ENCODE assay signal across 20 mouse cellular contexts in genomic region chr15:28439702-28440101, GRCm38 (mm10).
DNase-seq lines count a peak whose midpoint lies in the region; ATAC-seq and TF ChIP-seq lines count a peak whose summit lies in the region.
"Had no signal": no experiment of that assay in that cellular context is flagged by ENCODE, and none has a peak within 500 bp of the region (broad histone marks: within the 10 kb centered on the region; RNA-seq: fewer than 3 reads in every experiment).

No protein-coding gene starts in this region.

- no peak for TF ChIP-seq POLR2A in kidney, adult 2 months (IDR thresholded peaks at IDR 0.05; ENCODE audit: low read depth, low read length)
- no peak for TF ChIP-seq POLR2A in limb, embryonic 14.5 days (IDR thresholded peaks at IDR 0.05; ENCODE audit: borderline replicate concordance, extremely low read depth, insufficient read depth, insufficient read length)

- H3K27ac ChIP-seq in kidney, adult 2 months (ENCODE audit: insufficient read depth, low read depth, low read length), result no peak overlapping the region
- no peak overlapping the region for H3K27ac ChIP-seq in limb, embryonic 14.5 days (replicated peaks; ENCODE audit: low read depth, low read length)
- no peak overlapping the region for H3K27ac ChIP-seq in forebrain, embryonic 10.5 days
- H3K27ac ChIP-seq: forebrain, embryonic 12.5 days had no signal

- H3K4me2 ChIP-seq in limb, embryonic 14.5 days (replicated peaks; ENCODE audit: low read depth, low read length, severe bottlenecking), result no peak overlapping the region
- H3K4me2 ChIP-seq: forebrain, embryonic 12.5 days had no signal

- 67% methylated on average over 4 of the region's 4 CpGs for WGBS in kidney, adult 2 months
- 25% methylated on average over 4 of the region's 4 CpGs for WGBS in limb, embryonic 14.5 days
- WGBS in forebrain, embryonic 10.5 days, result 87% methylated on average over 4 of the region's 4 CpGs

- no peak overlapping the region for H3K4me3 ChIP-seq in kidney, adult 2 months (ENCODE audit: insufficient read depth, low read depth, low read length)
- no peak overlapping the region for H3K4me3 ChIP-seq in limb, embryonic 14.5 days (replicated peaks; ENCODE audit: low read length)
- no peak overlapping the region for H3K4me3 ChIP-seq in forebrain, embryonic 10.5 days
- H3K4me3 ChIP-seq: forebrain, embryonic 12.5 days had no signal

- no peak overlapping the region for H3K9ac ChIP-seq in limb, embryonic 14.5 days (ENCODE audit: low read depth, low read length, severe bottlenecking)
- H3K9ac ChIP-seq: forebrain, embryonic 12.5 days had no signal

- ATAC-seq in limb, embryonic 14.5 days (ENCODE audit: low FRiP score, low read depth), result peak; percentile 70
- ATAC-seq: activated CD4-positive, CD25-positive, alpha-beta regulatory T cell, adult 4 months; CD4-positive, CD25-positive, alpha-beta regulatory T cell, adult 4 months; forebrain, embryonic 14.5 days; forebrain, embryonic 16.5 days; Patski had no signal

- no peaks in the 10 kb centered on the region for H3K27me3 ChIP-seq in kidney, adult 2 months (replicated peaks; ENCODE audit: control insufficient read depth, insufficient read depth, low read length)
- H3K27me3 ChIP-seq in limb, embryonic 14.5 days (ENCODE audit: control insufficient read depth, insufficient read depth, low read length), result no peaks in the 10 kb centered on the region
- no peaks in the 10 kb centered on the region for H3K27me3 ChIP-seq in forebrain, embryonic 10.5 days (ENCODE audit: poor library complexity, severe bottlenecking)
- H3K27me3 ChIP-seq: CH12.LX; forebrain, embryonic 12.5 days had no signal

- H3K36me3 ChIP-seq in kidney, adult 2 months (ENCODE audit: control insufficient read depth, insufficient read depth, low read length), result no peaks in the 10 kb centered on the region
- H3K36me3 ChIP-seq in limb, embryonic 14.5 days (ENCODE audit: control insufficient read depth, insufficient read depth, low read length), result no peaks in the 10 kb centered on the region
- H3K36me3 ChIP-seq in forebrain, embryonic 10.5 days (replicated peaks), result no peaks in the 10 kb centered on the region
- H3K36me3 ChIP-seq: forebrain, embryonic 12.5 days; G1E had no signal

- no peaks in the 10 kb centered on the region for H3K4me1 ChIP-seq in kidney, adult 2 months (ENCODE audit: control insufficient read depth, insufficient read depth, low read length)
- peaks cover 6% of the 10 kb centered on the region for H3K4me1 ChIP-seq in limb, embryonic 14.5 days (ENCODE audit: control insufficient read depth, insufficient read depth, low read length)
- H3K4me1 ChIP-seq in forebrain, embryonic 10.5 days, result no peaks in the 10 kb centered on the region
- H3K4me1 ChIP-seq: forebrain, embryonic 12.5 days had no signal

- no peaks in the 10 kb centered on the region for H3K9me3 ChIP-seq in limb, embryonic 14.5 days (ENCODE audit: control insufficient read depth, low read length)
- H3K9me3 ChIP-seq in forebrain, embryonic 10.5 days, result no peaks in the 10 kb centered on the region
- H3K9me3 ChIP-seq: forebrain, embryonic 12.5 days; G1E had no signal

- TF ChIP-seq CTCF in kidney, adult 2 months (conservative IDR thresholded peaks at IDR 0.05; ENCODE audit: insufficient read depth, insufficient read length, low read depth, low read length), result no peak

- peak; percentile 5 to 10 for DNase-seq in cerebellum, postnatal 25 days
- DNase-seq in cerebellum, postnatal 10 days, result no peak
- DNase-seq in kidney, adult 2 months, result peak; percentile 5
- no peak for DNase-seq in kidney, adult 18-20 months
- DNase-seq in limb, embryonic 14.5 days (ENCODE audit: low spot score), result peak; percentile 17
- DNase-seq in forebrain, embryonic 10.5 days (ENCODE audit: extremely low spot score, low spot score), result no peak
- DNase-seq: adrenal gland, adult 8-10 months; adrenal gland, postnatal 14 days; adrenal gland, postnatal 36 days; B cell, adult 2 months; cerebellum, adult 11-12 months; cerebellum, adult 9-10 months had no signal

Comparison
In these comparisons a context has a peak if more than half of its experiments do, and no peak if none do; other contexts are left out.
1. DNase-seq: peak in cerebellum, postnatal 25 days (2 of 2), kidney, adult 2 months (single experiment) and limb, embryonic 14.5 days (single experiment); none in cerebellum, postnatal 10 days (0 of 2), kidney, adult 18-20 months (single experiment) and forebrain, embryonic 10.5 days (single experiment).